Mouse (Mus musculus): ENCODE data around the gene Rab6a.

- TF ChIP-seq RCOR1 (IDR thresholded peaks at IDR 0.05; ENCODE audit: low read depth, low read length) (no peak), POLR2A (IDR thresholded peaks at IDR 0.05; ENCODE audit: control insufficient read depth in 1 of 2, insufficient read depth in 1 of 2, low read depth in 1 of 2, low read length in 2 of 2, poor library complexity in 1 of 2) (no peak), E2F4 (IDR thresholded peaks at IDR 0.05; ENCODE audit: borderline replicate concordance, low read depth, low read length) (no peak), CTCF (IDR thresholded peaks at IDR 0.05 in 2 of 3, conservative IDR thresholded peaks at IDR 0.05 in 1 of 3; ENCODE audit: control insufficient read depth in 1 of 3, insufficient read depth in 1 of 3, low read depth in 2 of 3, low read length in 3 of 3, poor library complexity in 1 of 3, severe bottlenecking in 1 of 3) (no peak), MAZ (IDR thresholded peaks at IDR 0.05; ENCODE audit: low read depth, low read length) (no peak), ZNF384 (IDR thresholded peaks at IDR 0.05; ENCODE audit: low read depth, low read length) (no peak), HCFC1 (IDR thresholded peaks at IDR 0.05; ENCODE audit: low read depth, low read length) (no peak), CHD2 (IDR thresholded peaks at IDR 0.05; ENCODE audit: low read length) (no peak), ZKSCAN1 (IDR thresholded peaks at IDR 0.05; ENCODE audit: low read depth, low read length) (no peak), GABPA (IDR thresholded peaks at IDR 0.05; ENCODE audit: low read depth, low read length) (no peak)
These were observed 42.6 kb downstream of the Rab6a start for GRCm38 (mm10) chr7:100649826-100650225.

Data from MEL (cell line).